Mouse (Mus musculus): ENCODE measurements at regions not wholly inside any gene's neighbourhood (a gene's known extent, or its start where the extent isn't known, plus 50 kb on each side); places are given as distances from the start of the nearest gene placed in this dataset.

DNA sequence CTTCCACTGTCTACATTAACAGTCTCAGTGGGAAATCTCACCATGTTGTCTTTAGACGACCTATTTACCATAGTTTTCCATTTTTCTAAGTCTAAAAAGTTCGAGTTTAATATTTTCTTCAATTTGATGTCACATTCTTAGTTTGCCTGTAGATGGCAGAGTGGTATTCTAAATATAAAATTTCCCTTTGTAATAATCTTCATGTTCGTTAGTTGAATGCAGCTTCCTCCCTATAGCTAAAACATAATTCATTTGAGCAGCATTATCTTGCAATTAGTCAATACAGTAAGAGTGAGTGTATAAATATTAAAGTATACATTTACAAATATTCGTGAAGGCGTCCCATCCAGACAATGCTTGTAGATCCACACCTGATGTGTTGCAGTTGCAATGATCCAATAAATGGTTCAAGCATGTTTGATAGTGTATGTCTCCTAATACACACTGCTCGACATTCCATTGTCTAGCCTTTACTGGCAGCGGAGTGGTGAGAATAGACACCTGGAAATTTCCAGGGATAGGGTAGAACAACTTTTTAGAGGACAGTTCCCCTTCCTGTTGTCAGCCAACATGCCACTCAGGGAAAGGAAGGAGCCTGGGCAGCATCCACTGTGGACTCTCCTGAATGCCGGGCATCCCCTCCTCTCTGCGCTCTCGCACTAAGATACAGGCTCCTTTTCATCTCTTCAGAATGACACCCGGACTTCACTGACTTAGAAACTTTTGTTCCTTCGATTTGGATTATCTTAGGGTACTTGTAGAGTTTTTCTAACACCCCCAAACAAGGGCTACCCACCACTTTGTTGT, 412.8 kb downstream of the Trim52 start:
- 80% methylated on average over 12 of the region's 12 CpGs for WGBS
- H3K9me3 ChIP-seq (ENCODE audit: control insufficient read depth, low read length): no peaks in the 10 kb centered on the region
- H3K36me3 ChIP-seq (ENCODE audit: control insufficient read depth, insufficient read depth, low read length): no peaks in the 10 kb centered on the region
- no peak for ATAC-seq (ENCODE audit: insufficient read depth, low FRiP score, low TSS enrichment)
- no peak overlapping the region for H3K4me2 ChIP-seq (ENCODE audit: low read depth)
- H3K27ac ChIP-seq (ENCODE audit: low read depth, low read length): no peak overlapping the region
- H3K4me3 ChIP-seq (ENCODE audit: low read depth, low read length): no peak overlapping the region
- no peak overlapping the region for H3K9ac ChIP-seq (ENCODE audit: low read length)
- no peaks in the 10 kb centered on the region for H3K4me1 ChIP-seq (ENCODE audit: control insufficient read depth, insufficient read depth, low read length)
- no peak for DNase-seq (ENCODE audit: low spot score)
- H3K27me3 ChIP-seq (ENCODE audit: control insufficient read depth, insufficient read depth, low read length): no peaks in the 10 kb centered on the region

GRCm38 (mm10) chr14:106520808-106521207, 414.8 kb downstream of the Trim52 start:
- no peaks in the 10 kb centered on the region for H3K4me1 ChIP-seq (ENCODE audit: control insufficient read depth, insufficient read depth, low read length)
- WGBS: 85% methylated on average over 8 of the region's 8 CpGs
- no peak for ATAC-seq (ENCODE audit: insufficient read depth, low FRiP score, low TSS enrichment)

GRCm38 (mm10) chr14:106550150-106550549, 444.2 kb downstream of the Trim52 start:
- 46% methylated on average over 1 of the region's 1 CpGs for WGBS
- Histone ChIP-seq H3K36me3 (ENCODE audit: control insufficient read depth, insufficient read depth, low read length) (no peaks in the 10 kb centered on the region), H3K9me3 (ENCODE audit: control insufficient read depth, low read length) (no peaks in the 10 kb centered on the region), H3K27me3 (ENCODE audit: control insufficient read depth, insufficient read depth, low read length) (no peaks in the 10 kb centered on the region), H3K4me1 (ENCODE audit: control insufficient read depth, insufficient read depth, low read length) (no peaks in the 10 kb centered on the region), H3K4me2 (ENCODE audit: low read depth) (no peak overlapping the region), H3K9ac (ENCODE audit: low read length) (no peak overlapping the region), H3K4me3 (ENCODE audit: low read depth, low read length) (no peak overlapping the region), H3K27ac (ENCODE audit: low read depth, low read length) (no peak overlapping the region)
- no peak for DNase-seq (ENCODE audit: low spot score)
- no peak for ATAC-seq (ENCODE audit: insufficient read depth, low FRiP score, low TSS enrichment)

More at GRCm38 (mm10) chr14:106520808-106521207, 414.8 kb downstream of the Trim52 start:
- H3K36me3 ChIP-seq (ENCODE audit: control insufficient read depth, insufficient read depth, low read length): no peaks in the 10 kb centered on the region
- no peak for DNase-seq (ENCODE audit: low spot score)
- H3K4me2 ChIP-seq (ENCODE audit: low read depth): no peak overlapping the region
- no peak overlapping the region for H3K9ac ChIP-seq (ENCODE audit: low read length)
- no peak overlapping the region for H3K27ac ChIP-seq (ENCODE audit: low read depth, low read length)
- no peaks in the 10 kb centered on the region for H3K9me3 ChIP-seq (ENCODE audit: control insufficient read depth, low read length)
- H3K27me3 ChIP-seq (ENCODE audit: control insufficient read depth, insufficient read depth, low read length): no peaks in the 10 kb centered on the region
- H3K4me3 ChIP-seq (ENCODE audit: low read depth, low read length): no peak overlapping the region

DNA sequence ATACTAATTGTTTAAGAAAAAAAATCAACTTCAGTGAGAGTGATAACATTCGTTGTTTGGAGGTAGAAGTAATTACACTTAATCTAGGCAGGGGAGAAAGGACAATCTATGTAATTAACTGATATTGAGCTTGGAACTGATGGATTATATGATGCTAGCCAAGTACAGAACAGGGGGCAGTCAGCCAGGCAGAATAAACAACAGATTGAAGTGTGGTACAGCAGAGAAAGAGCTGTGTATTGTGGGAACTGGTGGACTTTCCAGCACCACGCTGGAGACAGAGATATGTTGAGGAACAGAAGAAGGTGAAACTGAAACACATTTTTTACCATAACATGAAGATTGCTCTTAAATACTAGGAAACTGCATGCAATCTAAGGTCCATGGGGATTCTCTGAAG, 473.3 kb downstream of the Trim52 start:
- Histone ChIP-seq H3K4me3 (ENCODE audit: low read depth, low read length) (no peak overlapping the region), H3K27ac (ENCODE audit: low read depth, low read length) (no peak overlapping the region), H3K9ac (ENCODE audit: low read length) (no peak overlapping the region), H3K4me2 (ENCODE audit: low read depth) (no peak overlapping the region), H3K36me3 (ENCODE audit: control insufficient read depth, insufficient read depth, low read length) (no peaks in the 10 kb centered on the region), H3K4me1 (ENCODE audit: control insufficient read depth, insufficient read depth, low read length) (no peaks in the 10 kb centered on the region), H3K27me3 (ENCODE audit: control insufficient read depth, insufficient read depth, low read length) (no peaks in the 10 kb centered on the region), H3K9me3 (ENCODE audit: control insufficient read depth, low read length) (no peaks in the 10 kb centered on the region)
- DNase-seq (ENCODE audit: low spot score): no peak
- WGBS: 88% methylated on average over 2 of the region's 2 CpGs
- ATAC-seq (ENCODE audit: insufficient read depth, low FRiP score, low TSS enrichment): no peak

DNA sequence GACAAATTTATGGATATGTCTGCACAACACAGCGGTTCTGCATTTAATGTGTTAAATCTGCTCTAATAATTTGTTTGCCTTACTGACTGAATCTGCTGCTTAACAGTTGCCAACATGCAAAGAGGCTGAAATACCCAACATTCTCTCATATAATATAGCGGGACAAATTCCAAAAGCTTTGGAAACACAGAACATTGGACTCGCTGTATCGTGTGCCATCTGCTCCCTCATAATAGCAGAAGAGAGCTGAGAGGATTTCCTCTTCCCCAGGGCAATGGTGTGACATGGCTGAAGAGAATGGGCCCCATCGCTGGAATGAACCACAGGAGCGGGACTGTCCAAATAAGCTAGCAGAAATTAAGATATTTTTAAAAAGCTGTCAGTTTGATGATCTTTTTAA, 475.9 kb downstream of the Trim52 start:
- H3K4me2 ChIP-seq (ENCODE audit: low read depth): no peak overlapping the region
- no peak for ATAC-seq (ENCODE audit: insufficient read depth, low FRiP score, low TSS enrichment)
- H3K36me3 ChIP-seq (ENCODE audit: control insufficient read depth, insufficient read depth, low read length): no peaks in the 10 kb centered on the region
- 85% methylated on average over 6 of the region's 6 CpGs for WGBS
- no peaks in the 10 kb centered on the region for H3K9me3 ChIP-seq (ENCODE audit: control insufficient read depth, low read length)
- H3K27me3 ChIP-seq (ENCODE audit: control insufficient read depth, insufficient read depth, low read length): no peaks in the 10 kb centered on the region
- DNase-seq (ENCODE audit: low spot score): no peak
- H3K27ac ChIP-seq (ENCODE audit: low read depth, low read length): no peak overlapping the region
- H3K4me3 ChIP-seq (ENCODE audit: low read depth, low read length): no peak overlapping the region
- no peaks in the 10 kb centered on the region for H3K4me1 ChIP-seq (ENCODE audit: control insufficient read depth, insufficient read depth, low read length)
- H3K9ac ChIP-seq (ENCODE audit: low read length): no peak overlapping the region

GRCm38 (mm10) chr14:106593352-106593751, 487.4 kb downstream of the Trim52 start:
- Histone ChIP-seq H3K4me2 (ENCODE audit: low read depth) (no peak overlapping the region), H3K9me3 (ENCODE audit: control insufficient read depth, low read length) (no peaks in the 10 kb centered on the region), H3K4me1 (ENCODE audit: control insufficient read depth, insufficient read depth, low read length) (no peaks in the 10 kb centered on the region), H3K9ac (ENCODE audit: low read length) (no peak overlapping the region), H3K27me3 (ENCODE audit: control insufficient read depth, insufficient read depth, low read length) (no peaks in the 10 kb centered on the region), H3K4me3 (ENCODE audit: low read depth, low read length) (no peak overlapping the region), H3K36me3 (ENCODE audit: control insufficient read depth, insufficient read depth, low read length) (no peaks in the 10 kb centered on the region), H3K27ac (ENCODE audit: low read depth, low read length) (no peak overlapping the region)
- DNase-seq (ENCODE audit: low spot score) (no peak), ATAC-seq (ENCODE audit: insufficient read depth, low FRiP score, low TSS enrichment) (no peak)
- 89% methylated on average over 9 of the region's 9 CpGs for WGBS

DNA sequence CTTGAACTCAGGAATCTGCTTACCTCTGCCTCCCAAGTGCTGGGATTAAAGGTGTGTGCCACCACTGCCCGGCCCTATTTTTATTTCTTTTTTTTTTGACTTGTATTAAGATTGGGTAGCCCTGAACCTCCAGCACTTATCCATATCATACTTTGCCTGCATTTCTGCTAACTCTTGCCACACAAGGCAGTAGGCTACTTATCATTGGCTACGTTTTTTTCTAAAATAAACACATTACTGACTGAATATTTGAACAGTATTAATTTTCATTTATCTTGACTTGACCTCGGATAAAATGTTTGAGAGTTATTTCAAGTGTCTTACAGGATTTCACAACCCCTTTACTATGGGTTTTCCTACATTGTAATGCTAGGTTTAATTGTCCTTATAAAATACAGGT, 488.0 kb downstream of the Trim52 start:
- Histone ChIP-seq H3K36me3 (ENCODE audit: control insufficient read depth, insufficient read depth, low read length) (no peaks in the 10 kb centered on the region), H3K4me1 (ENCODE audit: control insufficient read depth, insufficient read depth, low read length) (no peaks in the 10 kb centered on the region), H3K4me3 (ENCODE audit: low read depth, low read length) (no peak overlapping the region), H3K9ac (ENCODE audit: low read length) (no peak overlapping the region), H3K27me3 (ENCODE audit: control insufficient read depth, insufficient read depth, low read length) (no peaks in the 10 kb centered on the region), H3K4me2 (ENCODE audit: low read depth) (no peak overlapping the region), H3K9me3 (ENCODE audit: control insufficient read depth, low read length) (no peaks in the 10 kb centered on the region), H3K27ac (ENCODE audit: low read depth, low read length) (no peak overlapping the region)
- DNase-seq (ENCODE audit: low spot score) (no peak), ATAC-seq (ENCODE audit: insufficient read depth, low FRiP score, low TSS enrichment) (no peak)
- 92% methylated on average over 3 of the region's 3 CpGs for WGBS

- H3K27ac ChIP-seq (ENCODE audit: low read depth, low read length): no peak overlapping the region
- no peaks in the 10 kb centered on the region for H3K36me3 ChIP-seq (ENCODE audit: control insufficient read depth, insufficient read depth, low read length)
- WGBS: 13% methylated on average over 3 of the region's 3 CpGs
- H3K4me2 ChIP-seq (ENCODE audit: low read depth): no peak overlapping the region
- H3K4me1 ChIP-seq (ENCODE audit: control insufficient read depth, insufficient read depth, low read length): no peaks in the 10 kb centered on the region
- peak; percentile 46; the same call in 1 of the 2 replicates for ATAC-seq (ENCODE audit: insufficient read depth, low FRiP score, low TSS enrichment)
- DNase-seq (ENCODE audit: low spot score): no peak
- H3K9ac ChIP-seq (ENCODE audit: low read length): no peak overlapping the region
- H3K9me3 ChIP-seq (ENCODE audit: control insufficient read depth, low read length): no peaks in the 10 kb centered on the region
- H3K27me3 ChIP-seq (ENCODE audit: control insufficient read depth, insufficient read depth, low read length): no peaks in the 10 kb centered on the region
- H3K4me3 ChIP-seq (ENCODE audit: low read depth, low read length): no peak overlapping the region
Observed at GRCm38 (mm10) chr14:106607041-106607440, 501.0 kb downstream of the Trim52 start.

GRCm38 (mm10) chr14:106608341-106608927, 502.4 kb downstream of the Trim52 start:
- no peak overlapping the region for H3K9ac ChIP-seq (ENCODE audit: low read length)
- no peaks in the 10 kb centered on the region for H3K36me3 ChIP-seq (ENCODE audit: control insufficient read depth, insufficient read depth, low read length)
- H3K27me3 ChIP-seq (ENCODE audit: control insufficient read depth, insufficient read depth, low read length): no peaks in the 10 kb centered on the region
- H3K4me3 ChIP-seq (ENCODE audit: low read depth, low read length): no peak overlapping the region
- no peaks in the 10 kb centered on the region for H3K4me1 ChIP-seq (ENCODE audit: control insufficient read depth, insufficient read depth, low read length)
- no peak overlapping the region for H3K27ac ChIP-seq (ENCODE audit: low read depth, low read length)
- WGBS: 36% methylated on average over 7 of the region's 7 CpGs
- ATAC-seq (ENCODE audit: insufficient read depth, low FRiP score, low TSS enrichment) (no peak), DNase-seq (ENCODE audit: low spot score) (no peak)
- no peak overlapping the region for H3K4me2 ChIP-seq (ENCODE audit: low read depth)
- H3K9me3 ChIP-seq (ENCODE audit: control insufficient read depth, low read length): no peaks in the 10 kb centered on the region
